Mouse (Mus musculus): ENCODE results near the gene Gaa.
"Not testable (repeated sequence)": the region's sequence is repeated elsewhere in the genome, so short reads cannot be mapped to it uniquely, and the experiment has no call there.

DNA sequence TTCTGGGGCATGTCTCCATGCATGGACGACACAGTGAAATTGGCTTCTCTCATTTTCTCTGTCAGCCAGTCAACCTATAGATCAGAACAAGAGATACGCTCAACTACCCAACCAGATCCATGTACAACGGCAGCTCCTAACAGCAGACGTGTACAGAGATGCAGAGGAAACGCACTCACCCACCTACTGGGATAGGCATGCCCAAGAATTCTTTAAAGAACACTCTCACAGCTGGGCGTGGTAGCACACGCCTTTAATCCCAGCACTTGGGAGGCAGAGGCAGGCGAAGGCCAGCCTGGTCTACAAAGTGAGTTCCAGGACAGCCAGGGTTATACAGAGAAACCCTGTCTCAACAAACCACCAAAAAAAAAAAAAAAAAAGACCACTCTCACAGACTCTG lies 25.2 kb downstream of the Gaa start:
- TF ChIP-seq POLR2A, CTCF (IDR thresholded peaks at IDR 0.05; ENCODE audit: insufficient read depth, low read depth, low read length): not testable (repeated sequence)

Measured in olfactory bulb, adult 2 months (tissue).